Mouse (Mus musculus) leukemia stem cell, adult 10-12 weeks (primary cell): Measurements from ENCODE around the gene Adamtsl3. TPM values are rescaled to one million over a fixed set of nuclear protein-coding genes. Genes with fewer than 3 reads are reported as not detected.

ENCODE experiments used
- polyA plus RNA-seq: library from polyadenylated mRNA; stranded (reverse); fragments of >175 nt; gene quantifications from 2 replicates; pipeline ENCODE4 v1.2.3, GENCODE M21; 2012; ENCODE audit warnings: low replicate concordance

The Adamtsl3 gene
- not detected in 2 replicates for polyA plus RNA-seq

GRCm38 (mm10) chr7:82335211-82336121, at the start of gene Adamtsl3:
Gene Adamtsl3, plus strand, starts transcription at chr7:82335694.

GRCm38 (mm10) chr7:82648353-82649080, 313.0 kb downstream of the Adamtsl3 start, which contains the start of the genes Saxo2 and Efl1:
Gene Saxo2, minus strand, starts transcription at chr7:82648528.
Gene Efl1, plus strand, starts transcription at chr7:82648614.

Other genes starting within 250 kb of the Adamtsl3 start
- 0.08 and 0.11 TPM in 2 replicates for gene Sh3gl3, start 161.9 kb upstream of the Adamtsl3 start, polyA plus RNA-seq